Mouse (Mus musculus): ENCODE measurements around the gene Asb14. TPM values are rescaled to one million over a fixed set of nuclear protein-coding genes. Genes with fewer than 3 reads are reported as not detected.

The Asb14 gene
- total RNA-seq, 1 experiment: 0.54 TPM

DNA sequence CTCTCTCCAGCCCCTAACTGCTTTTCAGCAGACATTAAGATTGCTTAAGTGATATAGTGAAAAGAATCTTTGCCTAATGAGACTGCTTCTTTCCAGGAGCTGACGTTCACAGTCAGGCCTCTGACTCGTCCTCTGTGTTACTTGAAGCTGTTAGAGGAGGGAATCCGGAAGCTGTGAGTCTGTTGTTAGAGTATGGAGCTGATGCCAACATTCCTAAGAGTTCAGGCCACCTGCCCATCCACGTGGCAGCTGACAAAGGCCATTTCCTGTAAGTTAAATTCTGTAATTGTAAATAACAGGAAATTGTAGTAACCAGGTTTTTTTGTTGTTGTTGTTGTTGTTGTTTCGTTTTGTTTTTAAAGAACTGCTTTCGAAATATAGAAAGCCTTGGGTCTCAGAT lies 16.8 kb downstream of the Asb14 start:
- no peak overlapping the region for H3K4me3 ChIP-seq (ENCODE audit: insufficient read depth in 1 of 2, low read depth in 1 of 2, low read length in 2 of 2, poor library complexity in 1 of 2, severe bottlenecking in 1 of 2)
- in situ Hi-C loops (cut with MboI; ENCODE audit: low sequenced_read_pairs in 2 of 2, unreplicated experiment in 2 of 2): no loop called here
- H3K4me1 ChIP-seq (ENCODE audit: control insufficient read depth in 2 of 2, insufficient read depth in 2 of 2, low read length in 2 of 2, poor library complexity in 1 of 2): peaks cover 4% of the 10 kb centered on the region in 2 experiments; a peak in 2 of 4 replicates
- H3K9ac ChIP-seq (ENCODE audit: insufficient read depth, low read depth, low read length, poor library complexity, severe bottlenecking): no peak overlapping the region
- TF ChIP-seq CHD2 (IDR thresholded peaks at IDR 0.05; ENCODE audit: low read depth, low read length) (no peak), HCFC1 (IDR thresholded peaks at IDR 0.05; ENCODE audit: borderline replicate concordance, insufficient read depth, low read length) (no peak)
- no peak overlapping the region for H3K27ac ChIP-seq (ENCODE audit: insufficient read depth, low read depth, low read length, poor library complexity, severe bottlenecking)
- H3K36me3 ChIP-seq (ENCODE audit: control insufficient read depth, insufficient read depth, low read length, poor library complexity, severe bottlenecking): peaks cover 3% of the 10 kb centered on the region; the same call in 1 of the 2 replicates
- DNase-seq (ENCODE audit: low read depth, low spot score): no peak
- H3K9me3 ChIP-seq (ENCODE audit: control insufficient read depth, insufficient read depth, low read depth, low read length): 0 out of 2 replicates have a peak, but pooled peaks cover 3% of the 10 kb centered on the region

DNA sequence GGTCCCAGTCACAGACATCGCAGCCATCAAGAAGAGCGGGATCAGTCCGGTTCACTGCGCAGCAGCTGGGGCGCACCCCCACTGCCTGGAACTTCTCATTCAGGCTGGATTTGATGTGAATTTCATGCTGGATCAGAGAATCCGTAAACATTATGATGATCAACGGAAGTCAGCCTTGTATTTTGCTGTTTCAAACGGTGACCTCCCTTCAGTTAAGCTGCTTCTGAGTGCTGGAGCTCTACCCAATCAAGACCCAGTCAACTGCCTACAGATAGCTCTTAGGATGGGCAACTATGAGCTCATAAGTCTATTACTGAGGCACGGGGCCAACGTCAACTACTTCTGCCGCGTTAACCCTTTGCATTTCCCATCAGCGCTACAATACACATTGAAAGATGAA lies 17.5 kb downstream of the Asb14 start:
- Histone ChIP-seq H3K9ac (ENCODE audit: insufficient read depth, low read depth, low read length, poor library complexity, severe bottlenecking) (no peak overlapping the region), H3K4me1 (ENCODE audit: control insufficient read depth in 2 of 2, insufficient read depth in 2 of 2, low read length in 2 of 2, poor library complexity in 1 of 2) (peaks cover 4% of the 10 kb centered on the region in 2 experiments; a peak in 2 of 4 replicates), H3K36me3 (ENCODE audit: control insufficient read depth, insufficient read depth, low read length, poor library complexity, severe bottlenecking) (peaks cover 3% of the 10 kb centered on the region; the same call in 1 of the 2 replicates), H3K27ac (ENCODE audit: insufficient read depth, low read depth, low read length, poor library complexity, severe bottlenecking) (no peak overlapping the region), H3K4me3 (ENCODE audit: insufficient read depth in 1 of 2, low read depth in 1 of 2, low read length in 2 of 2, poor library complexity in 1 of 2, severe bottlenecking in 1 of 2) (no peak overlapping the region), H3K9me3 (ENCODE audit: control insufficient read depth, insufficient read depth, low read depth, low read length) (0 out of 2 replicates have a peak, but pooled peaks cover under 1% of the 10 kb centered on the region)
- TF ChIP-seq ZNF384 (IDR thresholded peaks at IDR 0.05; ENCODE audit: low read depth, low read length) (no peak), HCFC1 (IDR thresholded peaks at IDR 0.05; ENCODE audit: borderline replicate concordance, insufficient read depth, low read length) (no peak), MAFK (IDR thresholded peaks at IDR 0.05; ENCODE audit: insufficient read depth, low read depth, low read length) (no peak), ZC3H11A (IDR thresholded peaks at IDR 0.05; ENCODE audit: borderline replicate concordance, low read depth, low read length) (no peak), CHD2 (IDR thresholded peaks at IDR 0.05; ENCODE audit: low read depth, low read length) (no peak)
- in situ Hi-C loops (cut with MboI; ENCODE audit: low sequenced_read_pairs in 2 of 2, unreplicated experiment in 2 of 2): no loop called here
- no peak for DNase-seq (ENCODE audit: low read depth, low spot score)

GRCm38 (mm10) chr14:26913681-26914268 lies 19.4 kb downstream of the Asb14 start:
- no peak for TF ChIP-seq ZC3H11A (IDR thresholded peaks at IDR 0.05; ENCODE audit: borderline replicate concordance, low read depth, low read length)
- TF ChIP-seq ZNF384 (IDR thresholded peaks at IDR 0.05; ENCODE audit: low read depth, low read length): no peak
- TF ChIP-seq MAFK (IDR thresholded peaks at IDR 0.05; ENCODE audit: insufficient read depth, low read depth, low read length): no peak
- TF ChIP-seq CHD2 (IDR thresholded peaks at IDR 0.05; ENCODE audit: low read depth, low read length): no peak
- TF ChIP-seq HCFC1 (IDR thresholded peaks at IDR 0.05; ENCODE audit: borderline replicate concordance, insufficient read depth, low read length): no peak
- in situ Hi-C loops (cut with MboI; ENCODE audit: low sequenced_read_pairs in 2 of 2, unreplicated experiment in 2 of 2): no loop called here
- Histone ChIP-seq H3K9ac (ENCODE audit: insufficient read depth, low read depth, low read length, poor library complexity, severe bottlenecking) (no peak overlapping the region), H3K9me3 (ENCODE audit: control insufficient read depth, insufficient read depth, low read depth, low read length) (no peaks in the 10 kb centered on the region), H3K4me3 (ENCODE audit: insufficient read depth in 1 of 2, low read depth in 1 of 2, low read length in 2 of 2, poor library complexity in 1 of 2, severe bottlenecking in 1 of 2) (no peak overlapping the region), H3K36me3 (ENCODE audit: control insufficient read depth, insufficient read depth, low read length, poor library complexity, severe bottlenecking) (peaks cover 3% of the 10 kb centered on the region; the same call in 1 of the 2 replicates), H3K4me1 (ENCODE audit: control insufficient read depth in 2 of 2, insufficient read depth in 2 of 2, low read length in 2 of 2, poor library complexity in 1 of 2) (peaks cover 4% of the 10 kb centered on the region in 2 experiments; a peak in 2 of 4 replicates), H3K27ac (ENCODE audit: insufficient read depth, low read depth, low read length, poor library complexity, severe bottlenecking) (no peak overlapping the region)
- no peak for DNase-seq (ENCODE audit: low read depth, low spot score)

- in situ Hi-C loops (cut with MboI; ENCODE audit: low sequenced_read_pairs in 2 of 2, unreplicated experiment in 2 of 2): no loop called here
- H3K9ac ChIP-seq (ENCODE audit: insufficient read depth, low read depth, low read length, poor library complexity, severe bottlenecking): no peak overlapping the region
These were observed 25.0 kb downstream of the Asb14 start for GRCm38 (mm10) chr14:26919310-26919709.

More at GRCm38 (mm10) chr14:26919310-26919709, 25.0 kb downstream of the Asb14 start:
- peaks cover 0 to 2% of the 10 kb centered on the region in 2 experiments; a peak in 1 of 4 replicates for H3K4me1 ChIP-seq (ENCODE audit: control insufficient read depth in 2 of 2, insufficient read depth in 2 of 2, low read length in 2 of 2, poor library complexity in 1 of 2)
- TF ChIP-seq MAFK (IDR thresholded peaks at IDR 0.05; ENCODE audit: insufficient read depth, low read depth, low read length): no peak
- no peak for TF ChIP-seq CHD2 (IDR thresholded peaks at IDR 0.05; ENCODE audit: low read depth, low read length)
- TF ChIP-seq HCFC1 (IDR thresholded peaks at IDR 0.05; ENCODE audit: borderline replicate concordance, insufficient read depth, low read length): no peak
- TF ChIP-seq ZNF384 (IDR thresholded peaks at IDR 0.05; ENCODE audit: low read depth, low read length): no peak
- TF ChIP-seq ZC3H11A (IDR thresholded peaks at IDR 0.05; ENCODE audit: borderline replicate concordance, low read depth, low read length): no peak
- H3K36me3 ChIP-seq (ENCODE audit: control insufficient read depth, insufficient read depth, low read length, poor library complexity, severe bottlenecking): 0 out of 2 replicates have a peak, but pooled peaks cover 2% of the 10 kb centered on the region
- no peak overlapping the region for H3K27ac ChIP-seq (ENCODE audit: insufficient read depth, low read depth, low read length, poor library complexity, severe bottlenecking)
- DNase-seq (ENCODE audit: low read depth, low spot score): no peak
- H3K4me3 ChIP-seq (ENCODE audit: insufficient read depth in 1 of 2, low read depth in 1 of 2, low read length in 2 of 2, poor library complexity in 1 of 2, severe bottlenecking in 1 of 2): no peak overlapping the region
- H3K9me3 ChIP-seq (ENCODE audit: control insufficient read depth, insufficient read depth, low read depth, low read length): no peaks in the 10 kb centered on the region
